Mouse (Mus musculus): ENCODE data around the gene Elp5. TPM values are rescaled to one million over a fixed set of nuclear protein-coding genes. Genes with fewer than 3 reads are reported as not detected.

Gene Elp5
- polyA plus RNA-seq, 1 experiment = 11.0 TPM

DNA sequence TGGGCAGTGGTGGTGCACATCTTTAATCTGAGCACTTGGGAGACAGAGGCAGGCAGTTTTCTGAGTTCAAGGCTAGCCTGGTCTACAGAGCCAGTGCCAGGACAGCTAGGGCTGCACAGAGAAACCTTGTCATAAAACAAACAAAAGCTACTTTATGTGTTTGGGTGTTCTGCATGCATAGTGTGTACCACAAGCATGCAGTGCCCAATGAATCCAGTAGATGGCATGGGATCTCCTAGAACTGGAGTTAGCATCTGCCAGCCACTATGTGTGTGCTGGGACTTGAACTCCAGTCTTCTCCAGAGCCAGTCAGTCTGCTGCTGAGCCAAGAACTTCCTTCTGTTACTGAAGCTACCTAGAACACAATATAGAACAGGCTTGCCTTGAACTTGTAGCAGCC lies 19.5 kb upstream of the Elp5 start:
- TF ChIP-seq GATA1 (IDR thresholded peaks at IDR 0.05; ENCODE audit: borderline replicate concordance, low read length) (no peak), FLI1 (IDR thresholded peaks at IDR 0.05; ENCODE audit: low read length) (no peak)
- Histone ChIP-seq H3K36me3 (replicated peaks; ENCODE audit: low read length) (peaks cover 60% of the 10 kb centered on the region), H3K4me1 (peaks cover 74% of the 10 kb centered on the region), H3K9me3 (no peaks in the 10 kb centered on the region), H3K27me3 (replicated peaks) (no peaks in the 10 kb centered on the region), H3K4me3 (replicated peaks) (peak overlapping the region; percentile 55)

- Histone ChIP-seq H3K36me3 (replicated peaks; ENCODE audit: low read length) (peaks cover 53% of the 10 kb centered on the region), H3K4me3 (replicated peaks) (peak overlapping the region; percentile 99), H3K27me3 (replicated peaks) (no peaks in the 10 kb centered on the region), H3K4me1 (peaks cover 74% of the 10 kb centered on the region), H3K9me3 (no peaks in the 10 kb centered on the region)
- TF ChIP-seq FLI1 (IDR thresholded peaks at IDR 0.05; ENCODE audit: low read length) (no peak), GATA1 (IDR thresholded peaks at IDR 0.05; ENCODE audit: borderline replicate concordance, low read length) (no peak)
Observed at GRCm38 (mm10) chr11:70001159-70001558, 18.8 kb upstream of the Elp5 start.

GRCm38 (mm10) chr11:70000396-70000898 lies 18.1 kb upstream of the Elp5 start, which contains the start of gene Dvl2:
Gene Dvl2, plus strand, starts transcription at chr11:70000595.
- Histone ChIP-seq H3K9me3 (no peaks in the 10 kb centered on the region), H3K4me1 (peaks cover 67% of the 10 kb centered on the region), H3K4me3 (replicated peaks) (peak within 1 kb of the TSS; percentile 99), H3K36me3 (replicated peaks; ENCODE audit: low read length) (peaks cover 46% of the 10 kb centered on the region), H3K27me3 (replicated peaks) (no peaks in the 10 kb centered on the region)
- no peak for TF ChIP-seq FLI1 (IDR thresholded peaks at IDR 0.05; ENCODE audit: low read length)
- TF ChIP-seq GATA1 (IDR thresholded peaks at IDR 0.05; ENCODE audit: borderline replicate concordance, low read length) = no peak

DNA sequence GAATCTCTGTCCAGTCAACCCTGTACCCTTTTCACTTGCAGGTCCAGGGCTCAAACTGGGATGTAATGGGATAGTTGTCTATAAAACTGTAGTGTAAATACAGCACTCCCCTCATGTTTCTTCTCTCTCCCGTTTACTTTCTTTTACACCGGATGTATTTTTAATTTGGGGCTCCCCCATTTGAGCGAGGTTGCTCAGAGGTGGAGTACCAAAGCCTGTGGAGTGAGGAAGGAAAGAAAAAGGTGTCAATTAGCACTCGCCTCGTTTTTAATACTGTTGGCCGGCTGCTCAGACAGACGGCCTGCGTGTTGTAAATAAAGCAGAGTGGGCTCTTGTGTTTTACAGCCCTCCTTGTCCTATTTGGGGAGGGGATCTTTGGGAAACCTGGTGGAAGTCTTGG lies 17.3 kb upstream of the Elp5 start:
- H3K27me3 ChIP-seq (replicated peaks) = no peaks in the 10 kb centered on the region
- TF ChIP-seq FLI1 (IDR thresholded peaks at IDR 0.05; ENCODE audit: low read length) = no peak
- TF ChIP-seq GATA1 (IDR thresholded peaks at IDR 0.05; ENCODE audit: borderline replicate concordance, low read length) = no peak
- H3K4me3 ChIP-seq (replicated peaks) = no peak overlapping the region
- no peaks in the 10 kb centered on the region for H3K9me3 ChIP-seq
- H3K4me1 ChIP-seq = peaks cover 69% of the 10 kb centered on the region
- H3K36me3 ChIP-seq (replicated peaks; ENCODE audit: low read length) = peaks cover 44% of the 10 kb centered on the region

- TF ChIP-seq FLI1 (IDR thresholded peaks at IDR 0.05; ENCODE audit: low read length) (no peak), GATA1 (IDR thresholded peaks at IDR 0.05; ENCODE audit: borderline replicate concordance, low read length) (no peak)
- H3K4me1 ChIP-seq = peaks cover 75% of the 10 kb centered on the region
- no peaks in the 10 kb centered on the region for H3K9me3 ChIP-seq
- no peak overlapping the region for H3K4me3 ChIP-seq (replicated peaks)
- peaks cover 46% of the 10 kb centered on the region for H3K36me3 ChIP-seq (replicated peaks; ENCODE audit: low read length)
- H3K27me3 ChIP-seq (replicated peaks) = no peaks in the 10 kb centered on the region
Observed at GRCm38 (mm10) chr11:69998567-69999491, 16.5 kb upstream of the Elp5 start.

DNA sequence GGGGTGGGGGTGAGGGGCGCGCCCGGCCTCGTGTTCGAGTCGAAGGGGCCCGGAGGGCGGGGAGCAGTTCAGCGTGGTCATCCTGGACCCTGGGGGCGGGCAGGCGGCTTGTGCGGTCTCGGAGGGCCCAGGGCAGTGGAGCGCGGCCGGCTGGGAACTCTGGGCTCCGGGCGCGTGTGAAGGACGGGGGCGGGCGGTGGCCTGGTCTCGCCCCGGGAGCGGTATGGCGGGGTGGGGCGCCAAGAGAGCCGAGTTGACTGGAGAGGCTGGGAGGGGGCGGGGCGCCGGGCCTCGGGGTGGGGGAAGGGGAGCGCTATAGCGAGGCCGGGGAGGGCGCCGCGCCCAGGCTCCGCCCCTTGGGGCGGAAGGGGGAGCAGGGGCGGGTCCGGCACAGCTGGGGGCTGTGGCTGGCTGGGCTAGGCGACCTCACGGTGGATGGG lies 14.8 kb upstream of the Elp5 start:
- no peaks in the 10 kb centered on the region for H3K9me3 ChIP-seq
- TF ChIP-seq FLI1 (IDR thresholded peaks at IDR 0.05; ENCODE audit: low read length) = no peak
- no peak for TF ChIP-seq GATA1 (IDR thresholded peaks at IDR 0.05; ENCODE audit: borderline replicate concordance, low read length)
- H3K36me3 ChIP-seq (replicated peaks; ENCODE audit: low read length) = peaks cover 57% of the 10 kb centered on the region
- H3K4me3 ChIP-seq (replicated peaks) = peak overlapping the region; percentile 99
- H3K4me1 ChIP-seq = peaks cover 73% of the 10 kb centered on the region
- H3K27me3 ChIP-seq (replicated peaks) = no peaks in the 10 kb centered on the region

GRCm38 (mm10) chr11:69996161-69997061 lies 14.1 kb upstream of the Elp5 start:
- H3K4me1 ChIP-seq = peaks cover 66% of the 10 kb centered on the region
- no peak for TF ChIP-seq FLI1 (IDR thresholded peaks at IDR 0.05; ENCODE audit: low read length)
- no peak for TF ChIP-seq GATA1 (IDR thresholded peaks at IDR 0.05; ENCODE audit: borderline replicate concordance, low read length)
- no peaks in the 10 kb centered on the region for H3K27me3 ChIP-seq (replicated peaks)
- H3K36me3 ChIP-seq (replicated peaks; ENCODE audit: low read length) = peaks cover 55% of the 10 kb centered on the region
- H3K9me3 ChIP-seq = no peaks in the 10 kb centered on the region
- H3K4me3 ChIP-seq (replicated peaks) = peak overlapping the region; percentile 99

DNA sequence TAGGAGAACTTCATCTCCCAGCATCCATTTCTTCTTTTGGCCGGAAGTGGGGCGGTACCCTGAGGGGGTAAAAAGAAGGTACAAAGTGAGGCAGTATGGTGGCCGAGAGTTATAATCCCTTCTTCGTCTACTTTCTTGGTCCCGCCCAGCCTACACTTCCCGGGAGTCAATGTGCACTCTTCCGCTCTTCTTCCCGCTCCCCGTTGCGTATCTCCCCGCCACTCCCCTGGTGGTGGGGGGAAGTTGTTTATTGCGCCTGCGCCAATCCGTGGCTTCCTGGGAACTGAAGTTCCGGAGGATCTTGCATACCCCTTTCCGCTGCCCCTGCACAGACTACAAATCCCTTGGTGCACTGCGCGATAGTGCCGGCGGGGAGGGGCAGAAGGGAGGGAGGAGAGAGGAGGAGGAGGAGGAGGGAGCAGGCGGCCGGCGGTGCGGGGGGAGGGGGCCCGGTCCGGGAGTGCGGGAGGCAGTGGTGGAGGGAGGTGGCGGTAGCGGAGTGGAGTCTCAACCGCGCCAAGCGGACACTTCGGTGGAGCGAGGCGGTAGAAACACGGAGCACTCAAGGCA lies 13.2 kb upstream of the Elp5 start, which contains the start of gene Phf23:
Gene Phf23, plus strand, starts transcription at position 387 of the 570 bp plus-strand sequence.
- Histone ChIP-seq H3K9me3 (no peaks in the 10 kb centered on the region), H3K27me3 (replicated peaks) (no peaks in the 10 kb centered on the region), H3K36me3 (replicated peaks; ENCODE audit: low read length) (peaks cover 56% of the 10 kb centered on the region), H3K4me1 (peaks cover 61% of the 10 kb centered on the region), H3K4me3 (replicated peaks) (peak within 1 kb of the TSS; percentile 99)
- TF ChIP-seq GATA1 (IDR thresholded peaks at IDR 0.05; ENCODE audit: borderline replicate concordance, low read length) = no peak
- peak; percentile 75 for TF ChIP-seq FLI1 (IDR thresholded peaks at IDR 0.05; ENCODE audit: low read length)
